Mouse (Mus musculus) small intestine, adult 2 months (tissue): Measurements from ENCODE around the gene Ppp6c.

ENCODE experiments used
- CTCF ChIP-seq: fragments of 200-500 bp; IDR thresholded peaks from 2 replicates; pipeline ENCODE4 v1.5.1; 2012; ENCODE audit warnings: low read depth, mild to moderate bottlenecking, control low read depth, inconsistent platforms, low read length, moderate library complexity, mixed read lengths; ENCODE audit not compliant: insufficient replicate concordance, insufficient read length; ENCODE audit errors: extremely low read depth
- POLR2A ChIP-seq: fragments of 200-500 bp; IDR thresholded peaks from 2 replicates; pipeline ENCODE4 v1.6.1; 2012; ENCODE audit warnings: low read depth, mild to moderate bottlenecking, control low read depth, inconsistent platforms, low read length, moderate library complexity

DNA sequence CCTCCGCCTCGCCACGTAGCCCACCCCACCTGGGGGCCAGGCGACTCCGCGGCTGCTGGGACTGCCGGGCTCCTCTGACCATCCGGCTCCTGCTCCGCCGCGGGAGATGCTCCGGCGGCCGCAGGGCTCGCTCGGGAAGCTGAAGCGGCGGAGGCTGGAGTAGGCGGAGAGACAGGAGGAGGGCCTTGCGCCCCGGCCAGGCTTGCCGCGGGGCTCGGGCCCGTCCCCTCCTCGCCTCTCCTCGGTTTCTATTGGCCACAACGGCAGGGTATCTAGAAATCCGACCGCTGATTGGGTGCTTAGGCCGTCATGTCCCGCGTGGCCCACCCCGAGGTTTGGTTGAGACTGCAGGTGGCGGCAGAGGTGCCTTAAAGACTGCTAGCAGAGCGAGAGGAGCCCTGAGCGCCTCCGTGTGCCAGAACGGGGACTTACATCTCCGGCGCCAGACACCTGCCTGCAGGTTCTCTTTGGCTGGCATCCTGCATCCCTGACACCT, 35.6 kb downstream of the Ppp6c start, which contains the start of gene Scai:
- TF ChIP-seq CTCF (peak; percentile 88), POLR2A (peak; percentile 56)
